Mouse (Mus musculus) left cerebral cortex, adult 18-20 months (tissue): ENCODE measurements around the gene Rdh16. TPM values are rescaled to one million over a fixed set of nuclear protein-coding genes. Genes with fewer than 3 reads are reported as not detected.
"Not testable (repeated sequence)": the region's sequence is repeated elsewhere in the genome, so short reads cannot be mapped to it uniquely, and the experiment has no call there.

Experiments
- DNase-seq, 2 experiments: peaks; one replicate each; pipeline ENCODE4 v3.0.0; 2021 to 2022; ENCODE audit warnings: low spot score in 2 of 2, mixed read lengths in 1 of 2
- total RNA-seq, 2 experiments: library from RNA; stranded (reverse); gene quantifications; 2 replicates each; pipeline ENCODE4 v1.2.3; 2021

The Rdh16 gene
- total RNA-seq, 2 experiments from 2014 or later: 0.23 to 0.28 TPM

DNA sequence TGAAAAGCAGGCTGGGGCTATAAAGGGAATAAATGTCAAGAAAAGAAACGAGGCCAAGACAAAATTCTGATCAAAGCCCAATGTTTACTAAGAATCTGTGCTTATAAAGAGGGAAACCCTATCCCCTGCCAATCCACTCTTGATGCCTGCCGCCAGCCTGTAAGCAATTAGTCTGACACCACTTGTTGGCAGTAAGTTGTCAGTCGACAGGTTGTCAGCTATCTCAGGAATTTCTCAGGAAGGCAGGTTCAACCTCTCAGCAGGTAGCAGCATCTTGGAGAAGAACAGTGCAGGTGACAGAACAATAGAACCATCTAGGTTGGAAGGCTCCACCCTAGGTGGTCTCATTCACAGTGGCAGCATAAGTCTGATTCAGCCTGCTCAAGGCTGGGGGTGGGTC, 28.2 kb downstream of the Rdh16 start:
- DNase-seq: no peak

DNA sequence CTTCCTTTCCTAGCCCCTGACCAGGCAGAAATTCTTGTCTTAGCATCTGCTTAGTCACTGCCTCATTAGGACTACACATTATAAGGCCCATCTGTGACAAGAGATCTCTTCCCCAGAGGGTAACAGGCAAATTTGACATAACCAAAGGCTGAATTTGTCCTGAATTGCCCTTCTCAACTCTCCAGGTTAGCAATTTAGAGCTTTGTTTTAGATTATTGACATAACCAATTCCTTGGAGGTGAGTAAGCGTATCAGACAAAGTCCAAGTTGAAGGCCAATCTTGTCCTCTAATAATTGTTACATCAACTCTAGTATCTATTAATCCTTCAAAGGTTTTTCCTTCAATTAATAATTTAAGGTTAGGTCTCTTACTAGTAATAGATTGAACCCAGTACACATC, 33.2 kb downstream of the Rdh16 start:
- DNase-seq: not testable (repeated sequence)

DNA sequence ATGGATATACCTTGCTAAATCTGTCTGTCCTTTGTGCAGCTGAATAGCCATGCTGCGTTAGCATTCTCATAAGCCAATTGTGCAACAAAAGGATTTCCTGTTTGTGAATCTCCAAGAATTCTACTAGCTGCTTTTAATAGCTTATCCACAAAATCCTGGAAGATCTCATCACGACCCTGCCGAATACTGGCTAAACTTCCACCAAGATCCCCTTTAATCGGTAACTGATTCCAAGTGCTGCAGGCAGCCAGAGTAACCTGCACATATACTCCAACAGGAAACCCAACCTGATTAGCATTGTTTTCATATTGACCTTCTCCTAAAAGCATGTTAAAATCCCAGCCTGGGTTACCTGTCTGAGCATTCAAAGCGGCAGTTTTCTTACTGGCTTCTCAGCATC, 34.3 kb downstream of the Rdh16 start:
- DNase-seq: no peak

DNA sequence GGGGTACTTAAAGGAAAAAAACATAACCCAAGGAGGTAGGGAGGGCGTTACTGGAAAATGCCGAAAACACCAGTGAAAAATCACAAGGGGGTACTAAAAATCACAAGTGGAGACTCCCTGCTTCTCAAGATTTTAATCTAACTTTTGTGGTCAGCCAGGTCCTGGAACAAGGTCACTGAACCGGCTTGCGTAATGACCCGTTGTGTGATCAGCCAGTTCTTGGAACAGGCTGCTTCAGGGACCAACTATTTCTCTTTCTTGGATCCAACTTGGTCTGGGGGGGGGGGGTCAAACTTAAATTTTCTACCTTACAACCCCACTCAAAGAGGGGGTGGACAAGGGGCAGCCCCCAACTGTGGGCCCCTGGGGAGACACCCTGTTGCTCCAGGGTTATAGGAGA, 36.8 kb downstream of the Rdh16 start:
- not testable (repeated sequence) for DNase-seq

DNA sequence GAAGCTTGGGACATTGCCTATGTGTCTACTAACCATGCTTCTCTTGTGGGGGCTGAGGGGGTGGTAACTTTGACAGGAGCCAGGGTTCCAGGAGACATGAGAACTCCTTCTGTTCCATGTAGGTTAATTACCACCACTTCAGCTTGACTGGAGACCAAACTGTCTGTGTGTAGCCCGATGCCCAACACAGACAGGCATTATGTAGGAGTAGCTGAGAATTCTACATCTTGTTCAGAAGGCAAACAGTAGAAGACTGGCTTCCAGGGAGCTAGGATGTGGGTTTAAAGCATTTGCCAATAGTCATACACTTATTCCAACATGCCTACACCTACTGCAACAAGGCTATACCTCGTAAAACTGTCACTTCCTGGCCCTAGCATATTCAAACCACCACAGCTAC, 37.6 kb downstream of the Rdh16 start:
- DNase-seq: peak in 1 of 2 experiments; percentile 4

DNA sequence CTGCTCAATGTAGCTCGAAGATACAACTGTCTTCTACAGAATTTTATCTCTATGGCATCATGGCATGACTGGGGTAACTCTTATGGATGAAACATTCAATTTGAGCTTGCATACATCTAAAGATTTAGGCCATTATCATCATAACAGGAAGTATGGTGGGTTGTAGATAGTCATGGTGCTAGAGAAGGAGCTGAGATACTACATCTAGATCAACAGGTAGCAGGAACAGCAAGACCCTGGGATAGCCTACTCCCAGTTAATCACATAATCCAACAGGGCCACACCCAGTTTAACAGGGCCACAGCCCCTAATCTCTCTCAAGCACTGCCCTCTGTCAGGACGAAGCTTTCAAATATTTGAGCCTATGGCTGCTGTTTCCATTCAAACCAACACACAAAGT, 39.8 kb downstream of the Rdh16 start:
- no peak for DNase-seq

DNA sequence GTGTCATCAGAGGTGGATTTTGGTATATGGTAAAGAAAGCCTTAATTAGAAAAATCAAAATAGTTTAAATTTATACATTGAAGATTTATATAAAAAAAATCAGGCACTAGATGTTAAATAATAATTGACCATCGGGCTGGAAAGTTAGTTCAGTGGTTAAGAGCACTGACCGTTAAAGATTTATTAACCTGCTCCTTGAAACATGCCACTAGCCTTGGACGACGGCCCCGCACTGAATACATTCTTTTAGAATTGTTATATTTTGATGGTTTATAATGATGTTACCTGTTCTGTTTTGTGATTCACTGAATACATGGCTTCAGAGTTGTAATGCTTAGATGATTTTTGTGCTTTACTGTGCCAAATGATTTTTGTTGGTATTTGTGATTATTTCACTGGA, 45.0 kb downstream of the Rdh16 start:
- not testable (repeated sequence) for DNase-seq

DNA sequence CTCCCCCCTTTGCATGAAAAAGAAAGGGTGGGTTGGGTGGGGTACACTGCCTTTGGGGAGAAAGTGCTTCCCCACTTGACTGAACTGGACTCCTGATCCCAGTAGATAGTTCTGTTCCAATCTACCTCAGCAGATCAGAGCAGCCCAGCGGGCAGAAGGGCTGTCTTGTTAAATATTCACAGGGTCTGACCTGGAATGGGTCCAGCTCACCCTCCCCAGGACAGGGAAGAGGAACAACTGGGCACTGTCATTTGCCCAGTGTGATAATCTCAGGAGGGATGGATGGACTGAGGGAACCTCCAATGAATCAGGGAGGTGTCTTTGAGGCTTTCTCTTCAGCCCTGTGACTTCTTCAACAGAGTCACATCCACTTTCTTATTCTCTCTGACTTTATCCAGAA, 47.1 kb downstream of the Rdh16 start:
- no peak for DNase-seq

DNA sequence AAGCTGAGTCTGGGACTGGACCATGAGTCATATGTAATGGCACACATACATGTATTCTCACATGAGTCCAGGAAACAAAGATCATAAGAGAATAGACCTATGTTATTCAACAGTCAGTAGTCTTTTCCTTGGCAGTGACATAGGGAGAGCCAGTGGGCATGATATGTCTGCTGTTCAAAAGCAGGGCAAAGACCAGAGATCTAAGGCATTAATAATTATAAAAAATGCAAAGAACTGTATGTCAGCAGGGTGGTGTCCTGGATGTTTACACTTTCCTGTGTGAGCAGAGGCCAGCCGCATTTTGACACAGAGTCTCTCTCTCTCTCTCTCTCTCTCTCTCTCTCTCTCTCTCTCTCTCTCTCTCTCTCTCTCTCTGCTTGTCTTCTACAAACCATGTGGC, 48.7 kb downstream of the Rdh16 start, which contains the start of gene Rdh19:
Gene Rdh19, plus strand, starts transcription at position 301 of the 400 bp plus-strand sequence.
- no peak for DNase-seq

DNA sequence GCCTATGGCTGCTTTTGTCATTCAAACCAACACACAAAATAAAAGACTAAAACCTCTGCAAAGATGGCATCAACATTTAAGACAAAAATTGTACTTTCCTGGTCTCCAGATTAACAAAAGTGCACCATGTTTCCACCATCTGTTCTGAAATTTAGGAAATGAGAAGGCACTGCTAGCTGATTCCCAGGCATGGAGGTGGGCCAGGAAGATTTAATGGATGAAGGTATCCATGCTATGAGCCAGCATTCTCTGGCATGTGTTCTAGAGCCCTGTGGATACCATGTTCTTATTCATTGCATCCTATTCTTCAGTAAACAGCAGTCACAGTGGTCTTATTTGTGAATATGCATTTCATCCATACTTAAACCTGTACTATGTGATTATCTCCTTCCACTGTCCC, 55.4 kb downstream of the Rdh16 start:
- no peak for DNase-seq

DNA sequence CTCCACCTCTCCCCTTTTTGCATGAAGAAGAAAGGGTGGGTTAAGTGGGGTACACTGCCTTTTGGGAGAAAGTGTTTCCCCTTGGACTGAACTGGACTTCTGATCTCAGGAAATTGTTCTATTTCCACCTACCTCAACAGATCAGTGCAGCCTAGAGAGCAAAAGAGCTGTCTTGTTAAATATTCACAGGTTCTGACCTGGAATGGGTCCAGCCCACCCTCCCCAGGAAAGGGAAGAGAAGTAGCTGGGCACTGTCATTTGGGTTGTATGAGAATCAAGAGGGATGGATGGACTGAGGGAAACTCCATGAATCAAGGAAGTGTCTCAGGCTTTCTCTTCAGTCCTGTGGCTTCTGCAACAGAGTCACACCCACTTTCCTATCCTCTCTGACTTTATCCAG, 64.0 kb downstream of the Rdh16 start:
- DNase-seq: no peak

DNA sequence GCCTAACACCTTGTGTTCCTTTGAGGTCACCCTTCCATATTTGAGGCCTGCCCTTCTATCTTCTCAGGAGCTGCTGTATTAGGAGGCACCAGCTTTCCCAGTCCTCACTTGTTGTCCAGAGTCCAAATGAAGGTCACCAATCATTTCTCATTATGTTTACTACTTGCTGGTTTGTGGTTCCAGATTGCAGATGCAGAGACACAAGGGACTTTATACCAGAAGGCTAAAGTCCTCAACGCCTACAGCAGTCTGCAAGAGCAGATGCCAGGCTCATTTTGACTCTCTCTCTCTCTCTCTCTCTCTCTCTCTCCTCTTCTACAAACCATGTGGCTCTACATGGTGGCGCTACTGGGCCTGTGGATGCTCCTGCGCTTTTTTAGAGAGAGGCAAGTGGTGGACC, 65.3 kb downstream of the Rdh16 start, which contains the start of gene Rdh16f2:
Gene Rdh16f2, plus strand, starts transcription at position 243 of the 400 bp plus-strand sequence.
- DNase-seq: no peak

DNA sequence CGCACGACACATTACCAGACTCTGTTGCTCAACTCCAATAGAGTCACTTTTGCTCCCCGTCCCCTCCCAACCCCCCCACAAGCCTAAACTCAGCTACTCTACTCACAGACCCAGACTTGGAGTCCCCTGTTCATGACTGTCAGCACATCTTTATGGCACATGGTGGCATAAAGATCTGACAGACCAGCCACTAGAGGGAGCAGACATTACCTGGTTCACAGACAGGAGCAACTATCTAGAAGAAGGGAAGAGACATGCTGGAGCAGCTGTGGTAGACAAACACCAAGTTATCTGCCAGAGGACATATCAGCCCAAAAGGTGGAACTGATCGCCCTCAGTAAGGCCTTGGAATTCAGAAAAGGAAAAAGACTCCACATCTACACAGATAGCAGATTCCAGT, 71.5 kb downstream of the Rdh16 start:
- peak; percentile 7 for DNase-seq

DNA sequence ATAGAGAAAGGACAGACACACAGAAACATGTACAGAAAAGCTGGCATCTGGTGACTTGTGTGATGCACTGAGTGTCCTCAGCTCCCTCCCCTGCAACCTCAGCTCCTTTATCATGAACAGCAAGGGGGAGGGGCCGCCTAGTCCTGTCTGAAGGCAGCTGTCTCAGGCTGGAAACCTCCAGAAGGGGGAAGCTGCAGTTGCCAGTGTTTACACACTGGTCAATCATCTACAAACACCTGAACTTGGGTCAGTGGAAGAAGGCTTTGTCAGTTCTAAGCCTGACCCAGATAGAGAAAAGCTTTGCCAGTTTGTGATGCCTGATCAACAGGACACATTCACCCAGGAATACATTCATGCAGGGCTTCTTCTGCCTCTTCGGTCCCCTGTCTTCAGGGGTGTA, 76.7 kb downstream of the Rdh16 start:
- DNase-seq: no peak

DNA sequence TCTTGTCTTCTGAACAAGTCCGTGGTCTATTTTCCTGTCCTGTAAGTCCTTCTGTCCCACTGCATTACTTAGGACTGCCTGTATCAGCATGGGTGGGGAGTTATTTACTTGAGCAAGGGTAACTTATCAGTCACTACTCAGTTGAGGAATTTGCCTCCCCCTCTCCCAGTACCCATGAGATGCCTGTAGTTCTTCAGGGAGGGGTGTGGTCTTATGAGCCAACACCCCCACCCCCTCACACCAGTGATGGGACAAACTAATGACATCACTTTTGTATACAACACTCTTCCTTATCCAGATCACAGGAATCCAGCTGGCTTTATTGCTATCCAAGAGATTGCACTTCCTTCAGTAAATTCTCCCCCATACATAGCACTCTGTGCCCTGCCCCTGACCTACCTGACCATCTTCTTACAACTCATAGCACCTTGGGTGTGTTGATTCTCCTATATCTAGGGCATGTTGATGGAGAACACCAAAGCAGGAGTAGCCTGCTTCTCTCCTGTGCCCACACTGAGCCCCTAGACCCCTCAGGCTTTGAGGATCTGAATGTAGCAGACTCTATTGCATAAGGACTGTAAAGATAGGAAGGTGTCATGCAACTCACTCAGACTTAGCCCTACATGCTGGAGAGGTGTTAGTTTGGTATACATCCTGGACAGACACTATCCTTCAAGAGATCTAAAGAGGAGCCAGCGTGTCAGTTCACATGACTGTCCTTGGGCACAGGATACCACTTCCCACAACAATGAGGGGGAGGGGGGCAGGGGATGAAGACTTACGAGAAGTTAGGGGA, 77.5 kb downstream of the Rdh16 start:
- DNase-seq: no peak

DNA sequence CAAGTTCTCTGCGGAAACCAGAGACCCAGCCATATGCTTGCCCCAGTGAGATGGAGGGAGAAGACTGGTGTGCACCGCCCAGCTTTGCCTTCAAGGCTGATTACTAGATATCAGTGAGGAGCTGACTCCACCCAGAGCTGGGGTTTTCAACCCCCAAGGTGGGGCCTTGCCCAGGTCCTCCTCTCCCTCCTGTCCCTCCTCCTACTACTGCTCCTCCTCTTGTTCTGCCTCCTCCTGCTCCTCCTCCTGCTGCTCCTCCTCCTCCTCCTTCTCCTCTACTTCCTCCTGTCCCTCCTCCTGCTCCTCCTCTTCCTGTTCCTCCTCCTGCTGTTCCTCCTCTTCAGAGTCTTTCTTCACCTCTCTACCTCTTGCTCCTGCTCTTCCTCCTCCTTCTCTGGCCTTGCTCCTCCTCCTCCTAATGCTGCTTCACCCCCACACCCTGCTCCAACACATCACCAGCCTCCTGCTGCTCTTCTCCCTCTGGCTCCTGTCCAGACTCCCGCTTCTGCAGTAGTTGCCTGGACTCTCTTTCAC, 78.3 kb downstream of the Rdh16 start:
- DNase-seq: peak; percentile 19 to 26

DNA sequence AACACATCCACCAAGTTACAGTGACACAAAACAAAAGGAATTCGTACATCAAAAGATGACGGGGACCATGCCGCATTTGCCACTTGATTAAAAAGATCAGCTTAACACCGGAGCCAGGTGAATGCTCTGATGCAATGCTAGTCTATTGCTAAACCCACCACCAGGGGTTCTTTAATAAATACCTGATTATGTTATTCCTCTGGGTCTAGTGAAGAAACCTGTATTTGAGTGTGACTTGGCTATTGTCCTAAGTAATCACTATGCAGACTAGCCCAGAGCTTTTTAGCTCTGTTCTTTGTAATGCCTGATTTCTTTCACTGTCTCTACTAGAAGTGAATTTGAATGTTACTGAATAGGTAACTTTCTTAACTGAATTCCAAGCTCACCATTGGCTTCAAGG, 80.1 kb downstream of the Rdh16 start:
- no peak for DNase-seq

DNA sequence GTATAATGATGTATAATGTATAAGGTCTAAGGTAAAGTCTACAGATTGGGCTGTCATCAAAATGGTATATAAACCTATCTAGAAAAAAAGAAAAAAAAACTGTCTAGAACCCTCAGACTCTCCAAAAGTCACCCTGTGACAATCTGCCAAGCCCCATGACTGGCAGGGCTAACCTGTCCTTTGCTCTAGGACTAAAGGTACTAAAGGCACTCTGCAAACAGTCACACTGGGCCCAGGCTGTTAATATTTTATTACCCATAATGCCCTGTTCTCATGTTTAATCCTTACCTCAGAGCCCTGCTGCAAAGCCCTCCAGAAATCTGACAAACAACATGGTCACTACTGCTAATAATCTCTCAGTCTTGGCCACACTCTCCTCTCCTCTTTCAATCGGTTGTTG, 85.6 kb downstream of the Rdh16 start:
- DNase-seq: no peak

DNA sequence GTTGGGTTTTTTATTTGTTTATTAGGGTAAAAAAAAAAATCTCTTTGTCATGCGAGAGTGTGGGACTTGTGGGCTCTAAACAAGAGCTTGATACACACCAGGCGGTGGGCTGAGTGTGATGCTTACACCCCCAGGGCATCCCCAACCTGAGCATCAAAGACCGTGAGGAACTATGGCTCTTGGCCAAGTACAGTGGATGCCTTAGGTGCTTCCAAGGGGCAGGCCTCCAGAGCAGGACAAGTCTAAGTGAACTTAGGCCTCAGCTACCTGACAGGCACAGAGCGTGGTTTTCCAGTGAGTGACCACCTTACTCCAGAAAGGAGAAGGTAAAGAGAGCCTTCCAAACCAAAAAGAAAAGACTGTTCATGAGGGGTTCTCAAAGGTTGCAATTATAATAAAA, 86.0 kb downstream of the Rdh16 start:
- DNase-seq: no peak

DNA sequence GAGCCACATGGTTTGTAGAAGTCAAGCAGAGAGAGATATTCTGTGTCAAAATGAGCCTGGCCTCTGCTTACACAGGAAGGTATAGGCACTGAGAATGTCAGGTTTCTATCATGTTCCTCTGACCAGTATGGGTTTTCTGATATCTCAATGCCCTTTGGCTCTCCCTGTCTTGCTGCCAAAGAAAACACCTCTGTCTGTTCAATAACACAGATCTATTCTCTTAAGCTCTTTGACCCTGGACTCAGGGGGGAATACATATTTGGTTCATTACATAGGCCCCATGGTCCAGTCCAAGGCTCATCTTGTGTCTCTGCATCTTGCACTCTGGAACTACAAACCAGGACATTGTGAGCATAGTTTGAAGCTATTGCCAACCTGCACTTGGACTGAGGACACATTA, 87.7 kb downstream of the Rdh16 start, which contains the start of gene Rdh7:
Gene Rdh7, minus strand, starts transcription at position 213 of the 400 bp plus-strand sequence.
- no peak for DNase-seq

DNA sequence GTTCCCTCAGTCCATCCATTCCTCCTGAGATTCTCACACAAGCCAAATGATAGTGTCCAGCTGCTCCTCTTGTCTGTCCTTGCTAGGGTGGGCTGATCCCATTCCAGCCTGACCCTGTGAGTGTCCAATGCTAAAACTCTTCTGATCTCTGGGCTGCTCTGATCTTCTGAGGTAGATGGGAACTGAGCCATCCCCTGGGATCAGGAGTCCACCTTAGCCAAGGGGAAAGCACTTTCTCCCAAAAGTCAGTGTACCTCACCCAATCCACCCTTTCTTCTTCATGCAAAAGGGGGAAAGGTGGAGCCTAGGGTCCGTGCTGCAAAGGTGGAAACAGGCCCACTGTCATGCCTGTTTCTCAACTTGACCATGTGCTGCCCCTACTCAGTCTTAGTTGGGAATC, 90.5 kb downstream of the Rdh16 start:
- DNase-seq: no peak

DNA sequence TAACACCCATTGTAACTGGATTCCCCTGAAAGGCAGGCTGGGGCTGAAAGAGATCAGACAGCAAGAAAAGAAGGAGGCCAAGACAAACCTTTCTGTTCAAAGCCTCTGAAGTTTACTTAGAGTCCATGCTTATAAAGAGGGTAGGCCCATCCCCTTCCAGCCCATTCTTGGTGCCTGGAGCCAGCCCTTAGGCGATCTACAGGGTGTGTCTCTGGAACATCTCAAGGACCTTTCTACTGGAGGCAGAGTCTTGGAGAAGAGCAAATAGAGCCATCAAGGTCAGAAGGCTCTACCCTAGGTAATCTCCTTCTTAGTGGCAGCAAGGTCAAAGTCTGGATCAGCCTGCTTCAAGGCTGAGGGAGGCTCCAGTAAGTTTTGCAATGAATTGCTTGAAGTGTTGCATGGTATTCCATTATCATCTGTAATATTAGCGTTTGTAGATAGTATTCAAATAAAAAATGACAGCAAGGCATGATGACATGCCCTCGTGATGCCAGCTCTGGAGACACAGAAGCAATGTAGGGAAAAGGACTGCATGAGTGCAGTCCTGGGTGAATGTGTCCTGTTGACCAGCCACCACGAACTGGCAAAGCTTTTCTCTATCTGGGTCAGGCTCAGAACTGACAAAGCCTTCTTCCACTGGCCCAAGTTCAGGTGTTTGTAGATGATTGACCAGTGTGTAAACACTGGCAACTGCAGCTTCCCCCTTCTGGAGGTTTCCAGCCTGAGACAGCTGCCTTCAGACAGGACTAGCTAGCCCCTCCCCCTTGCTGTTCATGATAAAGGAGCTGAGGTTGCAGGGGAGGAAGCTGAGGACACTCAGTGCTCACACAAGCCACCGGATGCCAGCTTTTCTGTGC, 92.4 kb downstream of the Rdh16 start:
- DNase-seq: not testable (repeated sequence)
